Mouse (Mus musculus) gastrocnemius, postnatal 14 days (tissue): ENCODE data around the gene Dync1i1. TPM values are rescaled to one million over a fixed set of nuclear protein-coding genes. Genes with fewer than 3 reads are reported as not detected.
"Not testable (repeated sequence)": the region's sequence is repeated elsewhere in the genome, so short reads cannot be mapped to it uniquely, and the experiment has no call there.

Source experiments
- DNase-seq: peaks from one replicate; pipeline ENCODE4 v3.0.0; 2021; ENCODE audit warnings: mixed read lengths
- intact Hi-C: fragments of 180-260 bp; cut with DNase I; formaldehyde crosslinking; loops from one replicate; pipeline ENCODE4 v1.15.1; 2025; ENCODE audit warnings: low total_unique reads
- long read RNA-seq, 2 experiments: library from polyadenylated mRNA; stranded (forward); transcript quantifications; one replicate each; pipeline ENCODE4 v2.0.0; 2021
- total RNA-seq, 2 experiments: library from RNA; stranded (reverse); gene quantifications; 2 replicates each; pipeline ENCODE4 v1.2.3; 2021

Gene Dync1i1
- total RNA-seq = under 1 TPM; 0.60 to 0.72 TPM
- long read RNA-seq, experiment 1, partial matches to known transcripts = 0 of 3 reads
- long read RNA-seq, experiment 1, other reads (novel, unspliced or antisense) = 1 of 3 reads
- long read RNA-seq, experiment 2 = 0 reads

DNA sequence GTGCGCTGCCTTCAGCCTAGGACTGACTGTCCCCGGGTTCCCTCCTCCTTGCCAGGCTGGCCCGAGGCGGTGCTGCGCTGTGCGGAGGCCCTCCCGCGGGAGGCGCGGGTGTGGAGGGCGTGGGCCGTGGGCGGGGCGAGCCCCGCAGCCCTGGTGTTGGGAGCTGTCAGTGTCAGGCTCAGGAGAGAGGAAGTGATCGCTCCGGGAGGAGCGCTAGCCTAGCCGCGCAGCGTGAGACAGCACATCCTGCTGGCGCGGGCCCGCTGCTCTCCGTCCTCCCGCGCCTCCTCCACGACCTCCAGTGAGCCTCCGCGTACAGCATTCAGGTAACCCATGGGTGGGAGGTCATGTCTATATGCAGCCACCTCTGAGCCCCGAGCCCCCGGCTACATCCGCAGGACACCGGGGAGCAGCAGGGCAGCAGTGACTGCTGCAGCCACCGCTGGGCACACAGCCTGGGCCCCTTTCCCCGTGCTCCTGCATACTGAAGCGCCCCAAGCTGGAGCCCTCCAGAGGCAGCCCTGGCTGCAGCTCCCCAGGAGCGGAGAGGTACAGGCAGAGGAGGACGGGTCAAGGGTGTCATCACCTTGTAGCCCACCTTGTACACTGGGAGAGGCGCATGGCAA is at the start of gene Dync1i1:
Gene Dync1i1 (plus strand): TSS at position 29 of the 626 bp plus-strand sequence.
- intact Hi-C loops = loop anchor here (5.0 kb wide), 1 partner anchor 67 kb away; no protein-coding TSS in a partner anchor
- DNase-seq = peak; percentile 34

DNA sequence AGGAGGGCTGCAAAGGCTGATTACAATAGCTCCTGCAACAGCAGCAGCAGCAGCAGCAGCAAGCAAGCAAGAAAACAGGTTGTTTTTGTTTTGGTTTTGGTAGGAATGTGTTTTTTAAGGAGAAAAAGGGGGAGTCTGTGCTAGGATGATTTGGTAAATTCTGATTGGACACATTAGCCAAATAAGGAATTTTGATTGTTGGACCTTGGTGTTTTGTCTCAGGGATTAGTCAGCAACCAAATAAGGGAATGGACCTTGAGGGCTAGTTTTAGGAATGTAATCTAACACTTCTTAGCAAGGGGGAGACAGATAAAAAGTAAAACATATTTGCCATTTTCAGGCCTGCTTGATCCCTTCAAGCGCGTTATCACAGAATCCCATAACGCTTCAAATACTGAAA is 45.7 kb upstream of the Dync1i1 start:
- no peak for DNase-seq
- intact Hi-C loops = no loop called here

DNA sequence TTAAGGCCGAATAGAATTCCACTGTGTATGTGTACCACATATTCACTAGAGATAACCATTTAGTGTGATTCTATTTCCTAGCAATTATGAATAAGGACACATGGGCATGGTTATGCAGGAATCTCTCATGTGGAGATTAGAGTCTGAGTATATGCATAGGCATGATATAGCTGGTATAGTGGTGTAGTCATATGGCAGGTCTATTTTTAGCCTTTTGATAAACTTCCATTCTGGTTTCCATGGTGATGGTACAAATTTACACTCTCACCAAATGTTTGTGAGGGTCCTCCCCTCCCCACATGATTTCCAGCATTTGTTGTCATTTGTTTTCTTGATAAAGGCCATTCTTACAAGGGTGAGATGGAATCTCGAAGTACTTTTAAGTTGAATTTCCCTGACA is 23.6 kb upstream of the Dync1i1 start:
- intact Hi-C loops = no loop called here
- no peak for DNase-seq

DNA sequence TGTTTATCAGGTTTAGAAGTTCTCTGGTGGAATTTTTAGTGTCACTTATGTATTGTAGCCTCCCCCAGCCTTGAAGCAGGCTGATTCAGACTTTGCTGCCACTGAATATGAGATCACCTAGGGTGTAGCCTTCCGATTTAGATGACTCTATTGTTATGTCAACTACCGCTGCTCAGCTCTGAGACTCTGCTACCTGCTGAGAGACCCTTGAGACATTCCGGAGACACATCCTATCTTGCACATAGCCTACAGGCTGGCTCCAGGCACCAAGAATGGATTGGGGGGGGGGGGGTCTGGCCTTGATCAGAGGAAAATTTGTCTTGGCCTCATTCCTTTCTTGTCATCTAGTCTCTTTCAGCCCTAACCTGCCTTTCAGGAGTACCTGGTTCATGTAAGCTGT is 17.5 kb upstream of the Dync1i1 start:
- DNase-seq, intact Hi-C loops: not testable (repeated sequence)

DNA sequence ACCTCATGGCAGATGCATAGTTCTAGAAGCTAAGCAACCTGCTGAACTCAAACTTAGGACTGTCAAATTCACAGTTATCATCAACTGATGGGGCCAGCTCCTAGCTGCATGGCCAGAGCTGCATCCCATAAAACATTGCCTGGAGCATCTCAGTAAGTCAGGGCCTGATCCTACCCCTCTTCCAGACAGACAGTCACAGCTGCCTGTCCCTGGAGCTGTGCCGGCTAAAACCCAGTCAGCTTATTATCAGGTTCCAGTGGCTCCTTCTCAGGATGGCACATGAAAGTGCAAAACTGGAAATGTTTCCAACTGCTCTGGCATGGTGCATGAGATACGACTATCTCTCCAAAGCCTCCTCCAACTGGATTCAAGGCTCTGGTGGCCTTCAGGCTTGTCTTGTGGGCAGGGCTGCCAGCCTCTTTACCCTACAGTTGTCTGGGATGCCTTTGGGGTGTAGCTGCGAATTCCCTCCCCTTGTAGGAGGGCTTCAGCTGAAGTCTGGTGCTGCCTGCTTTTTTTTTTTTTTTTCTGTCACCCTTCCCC is 15.3 kb upstream of the Dync1i1 start:
- intact Hi-C loops = no loop called here
- peak; percentile 45 for DNase-seq

DNA sequence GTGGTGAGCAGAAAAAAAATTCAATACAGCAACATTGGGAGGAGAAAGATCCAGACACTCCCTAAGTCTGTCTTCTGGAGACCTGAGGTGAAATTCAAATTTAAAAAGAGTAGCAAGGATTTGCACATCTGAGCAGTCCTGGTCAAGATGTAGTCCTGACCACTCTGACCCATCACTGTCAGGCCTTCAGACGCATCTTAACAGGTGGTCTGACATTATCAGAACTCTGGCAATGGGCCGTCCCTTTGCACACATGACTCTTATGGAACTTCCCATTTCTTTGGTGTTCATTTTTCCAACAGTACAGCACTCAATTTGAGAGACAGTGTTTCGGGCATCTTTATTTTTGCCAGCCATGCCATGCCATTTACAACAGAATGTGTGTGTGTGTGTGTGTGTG is 12.8 kb upstream of the Dync1i1 start:
- intact Hi-C loops = no loop called here
- DNase-seq = no peak

DNA sequence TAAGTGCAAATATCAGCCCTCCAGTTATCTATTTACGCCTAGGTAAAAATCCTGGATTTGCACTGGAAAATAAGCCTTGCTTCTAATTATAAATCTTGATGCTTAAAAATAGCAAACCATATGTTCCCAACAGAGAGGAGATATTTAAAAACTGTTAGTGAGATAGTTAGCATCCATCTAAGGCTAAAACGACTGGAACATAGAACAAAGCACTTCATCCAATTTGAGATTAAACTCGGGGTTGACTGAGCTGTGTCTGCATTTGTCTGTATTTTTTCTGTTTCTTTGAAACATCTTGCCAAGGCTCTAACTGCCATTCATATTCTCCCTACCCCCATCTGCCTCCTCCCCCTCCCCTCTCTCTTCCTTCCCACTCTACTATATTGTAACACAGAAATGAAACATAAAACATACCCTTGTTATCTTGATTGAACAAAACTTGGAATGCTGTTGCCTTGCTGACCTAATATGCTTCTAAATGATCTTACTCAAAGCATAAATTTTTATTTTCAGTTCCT is 10.3 kb upstream of the Dync1i1 start:
- intact Hi-C loops = no loop called here

DNA sequence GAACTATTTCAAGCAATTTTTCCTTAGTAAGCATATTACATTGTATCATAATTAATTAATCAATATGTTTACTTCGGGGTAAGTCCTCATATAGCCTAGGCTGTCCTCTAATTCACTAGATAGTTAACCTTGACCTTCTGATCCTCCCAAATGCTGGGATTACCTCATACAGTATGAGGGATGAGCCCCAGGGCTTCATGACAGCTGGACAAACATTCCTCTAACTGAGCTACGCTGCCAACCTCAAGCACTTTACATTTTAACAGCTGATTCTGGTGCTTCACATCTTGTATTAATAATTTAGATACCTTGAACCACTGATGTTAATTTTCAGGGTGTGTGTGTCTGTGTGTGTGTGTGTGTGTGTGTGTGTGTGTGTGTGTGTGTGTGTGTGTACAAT is 6.5 kb upstream of the Dync1i1 start:
- intact Hi-C loops = no loop called here
- no peak for DNase-seq

More for the DNA sequence above, 10.3 kb upstream of the Dync1i1 start:
- no peak for DNase-seq

DNA sequence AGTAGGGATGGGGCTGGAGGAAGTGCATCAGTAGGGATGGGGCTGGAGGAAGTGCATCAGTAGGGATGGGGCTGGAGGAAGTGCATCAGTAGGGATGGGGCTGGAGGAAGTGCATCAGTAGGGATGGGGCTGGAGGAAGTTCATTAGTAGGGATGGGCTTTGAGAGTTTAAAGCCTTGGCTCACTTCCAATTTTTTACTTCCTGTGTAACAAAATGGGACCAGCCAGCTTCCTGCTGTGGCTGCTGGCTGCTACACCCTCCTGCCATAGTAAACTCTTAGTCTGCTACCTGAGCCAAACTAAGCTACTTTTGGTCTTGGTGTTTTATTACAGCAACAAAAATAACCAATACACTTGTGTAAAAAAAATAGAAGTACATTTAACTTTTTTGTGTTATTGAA is 4.7 kb upstream of the Dync1i1 start:
- intact Hi-C loops, DNase-seq: not testable (repeated sequence)

DNA sequence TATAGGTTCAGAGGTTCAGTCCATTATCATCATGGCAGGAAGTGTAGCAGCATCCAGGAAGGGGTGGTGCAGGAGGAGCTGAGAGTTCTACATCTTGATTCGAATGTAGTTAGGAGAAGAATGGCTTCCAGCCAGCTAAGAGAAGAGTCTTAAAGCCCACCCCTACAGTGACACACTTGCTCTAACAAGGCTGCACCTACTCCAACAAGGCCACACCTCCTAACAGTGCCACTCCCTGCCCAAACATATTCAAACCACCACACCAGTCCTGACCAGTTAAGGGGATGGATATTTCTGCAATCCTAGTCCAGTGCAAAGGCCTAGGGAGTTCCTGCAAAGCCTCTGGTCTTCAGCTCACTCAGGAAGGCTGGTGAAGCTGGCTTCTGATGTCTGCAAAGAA is 1.5 kb upstream of the Dync1i1 start:
- intact Hi-C loops = no loop called here
- no peak for DNase-seq

DNA sequence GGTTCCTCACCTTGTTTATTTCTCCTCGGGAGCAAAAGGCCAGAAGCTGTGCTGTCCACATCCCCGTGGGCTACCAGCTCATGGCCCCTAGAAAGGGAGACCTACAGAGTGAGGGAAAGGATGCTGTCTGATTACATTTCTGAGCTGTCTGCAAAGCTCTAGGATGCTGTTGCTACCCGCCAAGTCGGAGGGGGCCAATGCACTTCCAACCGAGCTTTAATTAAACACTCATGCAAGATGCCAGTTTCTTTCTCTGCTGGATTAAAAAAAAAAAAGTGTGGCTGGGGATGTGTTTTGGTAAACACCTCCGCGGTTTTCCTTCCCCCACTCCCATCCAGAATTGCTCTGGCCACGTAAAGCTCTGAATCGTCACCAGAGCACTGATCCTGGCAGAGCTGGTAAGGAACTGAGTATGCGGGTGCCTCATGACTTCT is 815 bp downstream of the Dync1i1 start:
- intact Hi-C loops = loop anchor here (5.0 kb wide), 1 partner anchor 66 kb away; no protein-coding TSS in a partner anchor

DNA sequence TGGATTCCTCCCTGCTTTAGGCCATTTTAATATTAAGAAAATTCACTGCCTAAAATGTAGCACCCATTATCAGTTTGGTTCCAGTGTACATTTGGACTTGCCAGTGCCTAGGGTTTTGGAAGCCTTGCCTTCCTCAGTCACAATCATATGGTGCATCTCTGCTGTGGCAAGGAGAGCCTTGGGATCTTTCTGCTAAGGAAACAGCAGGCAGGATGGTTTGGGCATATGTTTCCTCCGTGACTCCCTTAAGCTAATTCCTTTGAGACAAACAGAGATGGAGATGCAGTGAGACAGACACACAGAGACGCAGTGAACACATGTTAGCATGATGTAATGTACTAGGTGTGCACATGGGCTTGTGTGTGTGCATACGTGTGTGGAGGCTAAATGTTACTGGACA is 7.8 kb downstream of the Dync1i1 start:
- no peak for DNase-seq
- intact Hi-C loops = no loop called here

More for the DNA sequence above, 815 bp downstream of the Dync1i1 start:
- no peak for DNase-seq

DNA sequence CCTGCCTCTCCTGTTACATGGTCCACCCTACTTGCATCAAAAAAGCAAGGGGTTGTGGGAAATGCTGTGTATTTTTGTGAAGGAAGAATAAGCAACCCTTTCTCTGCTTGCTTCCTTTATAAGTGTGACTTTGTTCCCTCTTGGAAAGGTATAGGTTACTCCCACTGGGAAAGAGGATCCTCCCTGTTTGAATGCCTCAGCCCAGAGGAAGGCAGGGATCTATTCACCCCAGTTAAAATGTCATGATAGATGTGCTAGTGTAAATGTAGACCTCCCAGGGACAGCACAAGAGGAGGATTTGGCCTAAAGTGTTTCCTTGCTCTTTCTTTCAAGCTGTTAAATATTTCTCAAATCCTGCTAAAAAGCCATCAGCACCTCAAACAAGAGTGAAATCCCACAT is 9.0 kb downstream of the Dync1i1 start:
- no peak for DNase-seq
- intact Hi-C loops = no loop called here

DNA sequence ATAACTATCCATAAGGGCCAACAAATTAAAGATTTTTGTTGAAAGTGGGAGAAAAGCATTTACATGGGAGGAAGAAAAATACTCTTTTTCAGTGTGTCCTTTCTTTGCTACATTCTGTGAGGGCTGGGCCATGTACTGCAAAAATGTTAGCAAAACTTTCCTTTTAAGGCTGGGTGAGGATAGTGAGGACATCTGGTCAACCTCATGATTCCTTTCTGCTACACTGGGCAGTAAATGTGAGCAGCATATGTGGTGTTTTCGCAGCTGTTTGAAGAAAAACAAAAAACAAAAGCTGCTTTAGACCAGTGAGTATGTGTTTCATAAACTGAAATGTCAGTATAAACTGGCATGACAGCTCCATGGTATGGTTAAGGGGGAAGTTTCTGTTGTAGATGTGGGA is 9.4 kb downstream of the Dync1i1 start:
- DNase-seq = no peak
- intact Hi-C loops = no loop called here

DNA sequence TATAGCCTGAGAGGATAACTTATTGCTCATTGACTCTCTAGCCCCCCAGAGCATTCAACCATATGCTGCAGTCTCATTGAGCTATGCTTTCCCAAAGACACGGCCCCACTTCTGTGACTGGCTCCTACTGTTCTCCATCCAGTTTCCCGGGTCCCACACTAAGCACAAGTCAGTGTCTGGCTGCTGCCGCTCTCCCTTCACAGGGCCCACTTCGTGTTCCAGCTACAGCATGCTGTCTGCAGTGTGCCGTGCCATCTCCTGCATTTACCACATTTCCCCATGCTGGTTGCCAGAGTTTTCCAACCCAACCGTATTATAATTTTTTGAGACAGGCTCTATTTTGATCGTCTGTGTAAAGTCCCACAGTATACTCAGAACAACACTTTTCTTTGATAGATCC is 14.3 kb downstream of the Dync1i1 start:
- DNase-seq = no peak
- intact Hi-C loops = no loop called here

DNA sequence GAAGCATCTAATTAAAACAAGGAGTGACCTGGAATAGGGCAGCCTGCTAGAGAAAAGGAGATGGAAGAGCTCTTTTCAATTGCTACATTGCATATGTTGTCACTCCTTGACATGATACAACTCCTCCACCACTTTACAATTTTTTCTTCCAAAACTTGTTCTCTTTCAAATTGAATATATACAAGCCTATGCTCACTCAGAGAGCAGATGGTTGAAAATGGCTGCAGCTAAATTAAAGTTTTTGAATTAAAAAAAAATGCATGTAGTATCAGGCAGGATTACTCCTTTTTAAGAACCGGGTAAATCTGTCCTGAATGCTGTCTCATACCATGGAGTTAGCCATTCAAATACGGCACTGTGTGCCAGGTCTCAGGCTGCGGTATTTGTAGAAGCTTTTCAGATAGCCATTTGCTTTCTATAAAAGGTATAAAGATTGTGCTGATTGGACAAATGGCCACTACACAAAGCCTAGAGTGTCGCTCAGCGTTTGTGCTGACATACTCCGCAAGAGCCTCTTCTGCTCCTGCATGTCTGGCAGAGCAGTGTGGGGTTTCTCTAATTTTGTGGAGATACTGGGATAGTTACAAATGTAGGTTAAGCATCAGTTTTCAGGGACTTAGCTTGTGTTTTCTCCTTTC is 16.1 kb downstream of the Dync1i1 start:
- intact Hi-C loops = no loop called here
- DNase-seq = no peak

DNA sequence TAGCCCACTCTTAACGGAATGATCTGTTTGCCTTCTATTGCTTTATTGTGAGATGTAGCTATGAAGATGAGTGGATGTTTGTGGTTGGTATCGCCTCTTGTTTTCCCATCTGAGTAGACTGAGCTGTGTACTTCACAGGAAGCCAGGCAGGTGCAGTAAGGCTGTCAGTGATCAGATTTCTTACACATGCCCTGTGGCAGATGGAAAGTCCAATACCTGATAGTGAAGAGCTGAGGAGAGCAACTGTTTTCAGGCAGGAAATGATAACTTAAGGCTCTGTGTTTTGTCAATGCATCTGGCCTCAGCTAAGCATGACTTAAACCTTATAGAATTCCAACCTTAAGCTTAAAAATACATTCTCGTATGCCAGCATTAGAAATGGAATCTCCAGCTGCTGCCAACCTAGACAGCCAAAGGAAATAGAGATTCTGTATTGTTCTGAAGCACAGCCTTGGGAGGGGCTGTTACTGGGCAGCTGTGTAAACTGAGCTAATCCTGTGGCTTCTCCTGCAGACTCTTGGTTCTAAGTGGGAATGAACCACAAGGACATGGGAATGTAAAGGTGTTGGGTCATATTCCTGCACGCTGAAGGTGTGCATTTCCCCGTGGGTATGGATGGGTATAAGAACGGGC is 24.8 kb downstream of the Dync1i1 start:
- intact Hi-C loops = no loop called here
- DNase-seq = no peak

DNA sequence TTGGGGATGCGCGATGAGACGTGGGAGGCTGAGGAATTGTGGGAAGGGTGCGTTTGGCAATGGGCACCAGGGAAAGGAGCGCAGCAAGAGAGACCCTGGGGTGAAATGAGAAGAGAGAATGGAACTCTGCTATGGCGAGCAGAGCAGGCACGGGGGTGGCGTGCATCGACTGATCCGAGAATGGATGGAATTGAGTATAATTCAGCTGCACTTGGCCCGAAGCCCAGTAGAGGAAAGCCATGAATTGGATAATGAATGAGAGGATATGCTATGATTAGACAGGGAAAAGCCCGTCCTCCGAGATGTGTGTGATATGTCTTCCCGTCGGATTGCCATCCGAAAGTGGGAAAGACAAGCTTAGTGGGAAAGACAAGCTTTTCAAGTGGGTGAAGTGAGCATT is 26.7 kb downstream of the Dync1i1 start:
- intact Hi-C loops = no loop called here
- DNase-seq = peak; percentile 4

DNA sequence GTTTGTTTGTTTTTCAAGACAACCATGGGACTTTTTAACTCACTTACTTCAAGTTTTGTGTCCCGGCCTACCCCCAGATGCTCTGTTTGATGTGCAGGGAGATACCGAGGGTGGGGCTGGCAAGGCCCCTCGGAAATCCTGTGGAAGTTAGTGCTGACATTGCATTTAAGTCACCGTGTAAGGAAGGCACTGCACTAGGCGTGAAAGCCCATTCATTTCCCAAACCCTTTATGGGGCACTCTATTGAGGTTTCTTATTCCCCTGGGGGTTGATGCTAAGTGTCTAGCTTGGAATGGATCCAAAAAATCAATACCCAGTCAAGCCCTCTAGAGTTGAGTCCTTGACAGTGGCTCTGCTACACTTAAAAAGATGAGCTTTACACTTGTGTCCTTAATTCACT is 27.2 kb downstream of the Dync1i1 start:
- no peak for DNase-seq
- intact Hi-C loops = no loop called here

DNA sequence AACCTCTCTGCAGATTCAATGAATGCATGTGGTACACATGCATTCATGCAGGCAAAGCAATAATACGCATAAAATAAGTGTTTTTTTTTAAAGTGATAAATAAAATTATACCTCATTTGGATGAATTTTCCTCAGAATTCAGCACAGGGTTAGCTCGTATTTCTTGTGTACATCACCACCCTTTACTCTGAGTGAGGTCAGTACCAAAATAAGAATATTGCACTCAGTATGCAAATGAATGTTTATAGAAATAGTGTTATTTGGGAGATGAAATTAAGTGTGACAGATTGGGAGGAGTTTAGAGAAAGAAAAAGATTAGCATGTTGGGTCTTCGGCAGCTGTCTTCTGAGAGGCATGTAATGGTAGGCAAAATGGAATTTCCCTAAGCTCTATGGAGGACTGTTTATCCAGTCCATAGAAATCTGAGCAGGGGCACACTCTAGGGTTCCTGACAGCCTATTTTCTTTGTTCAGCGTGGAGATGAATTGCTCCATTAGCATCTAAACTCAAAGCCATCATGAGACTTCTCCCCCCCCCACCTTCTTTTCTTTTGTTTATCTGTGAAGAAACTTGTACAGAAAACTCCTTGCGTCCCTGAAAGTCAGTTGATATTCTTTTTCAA is 31.2 kb downstream of the Dync1i1 start:
- intact Hi-C loops = no loop called here
- no peak for DNase-seq
